ENCODE assay signal across 1 mouse cellular context in the genomic region with DNA sequence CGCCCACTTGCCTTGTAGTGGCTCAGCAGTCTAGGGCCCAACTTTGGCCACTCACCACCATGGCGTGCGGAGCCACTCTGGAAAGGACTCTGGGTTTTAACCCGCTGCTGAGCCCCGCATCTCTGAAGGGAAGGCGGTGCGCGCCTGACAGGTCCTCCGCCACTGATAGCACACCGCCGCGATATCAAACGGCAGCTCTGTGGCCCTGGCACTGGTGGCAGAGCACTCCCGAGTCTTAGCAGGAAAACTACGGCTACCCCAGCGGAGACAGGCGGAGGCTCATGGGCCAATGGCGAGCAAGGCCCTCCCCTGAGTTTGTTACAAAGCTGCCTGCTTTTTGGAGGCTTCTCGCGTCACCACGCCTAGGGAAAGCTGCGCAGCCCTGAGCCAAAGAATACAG.
TF ChIP-seq lines count a peak whose summit lies in the region.

No protein-coding gene starts in this region.

TF ChIP-seq in ES-E14, 5 proteins besides CTCF, POLR2A, EP300 and RAD21:
- TF ChIP-seq ZC3H11A (IDR thresholded peaks at IDR 0.05; ENCODE audit: borderline replicate concordance, low read depth, low read length), result no peak
- TF ChIP-seq HCFC1 (IDR thresholded peaks at IDR 0.05; ENCODE audit: borderline replicate concordance, insufficient read depth, low read length), result no peak
- no peak for TF ChIP-seq MAFK (IDR thresholded peaks at IDR 0.05; ENCODE audit: insufficient read depth, low read depth, low read length)
- TF ChIP-seq CHD2 (IDR thresholded peaks at IDR 0.05; ENCODE audit: low read depth, low read length), result no peak
- TF ChIP-seq ZNF384 (IDR thresholded peaks at IDR 0.05; ENCODE audit: low read depth, low read length), result no peak
